Mouse (Mus musculus): ENCODE data around the gene Nfia.

GRCm38 (mm10) chr4:98003323-98004107 is 231.0 kb downstream of the Nfia start:
- TF ChIP-seq GATA1 (IDR thresholded peaks at IDR 0.05; ENCODE audit: borderline replicate concordance, low read length) (no peak), FLI1 (IDR thresholded peaks at IDR 0.05; ENCODE audit: low read length) (no peak)
